Mouse (Mus musculus) ES-E14 (cell line): ENCODE data around the gene Nipsnap1. TPM values are rescaled to one million over a fixed set of nuclear protein-coding genes. Genes with fewer than 3 reads are reported as not detected.
A peak's percentile ranks its signal among the peaks of the same experiment; 100 is the strongest.

ENCODE experiments used
- DNase-seq: peaks from one replicate; pipeline ENCODE4 v3.0.0-alpha.2; 2013; ENCODE audit warnings: low read depth, low spot score
- H3K27ac ChIP-seq: 2 replicates; pipeline ENCODE4 v1.5.1; 2012; ENCODE audit warnings: low read depth, mild to moderate bottlenecking, low read length, moderate library complexity, mixed read lengths; ENCODE audit not compliant: poor library complexity, insufficient read depth, severe bottlenecking
- H3K36me3 ChIP-seq: 2 replicates; pipeline ENCODE4 v1.6.1; 2012; ENCODE audit warnings: mild to moderate bottlenecking, low read length, moderate library complexity, mixed read lengths; ENCODE audit not compliant: control insufficient read depth, poor library complexity, insufficient read depth, severe bottlenecking
- H3K4me1 ChIP-seq, 2 experiments: fragments of 150-350 bp in 1 of 2; sonication (generic) in 1 of 2; 2 replicates each; pipeline ENCODE4 v1.6.1; 2012; ENCODE audit warnings: low read length in 2 of 2, mild to moderate bottlenecking in 1 of 2, mixed read lengths in 1 of 2; ENCODE audit not compliant: control insufficient read depth in 2 of 2, insufficient read depth in 2 of 2, poor library complexity in 1 of 2
- H3K4me3 ChIP-seq, 2 experiments: fragments of 150-350 bp in 1 of 2; sonication (generic) in 1 of 2; 2 replicates each; pipeline ENCODE4 v1.5.1; 2012; ENCODE audit warnings: low read length in 2 of 2, low read depth in 1 of 2, mild to moderate bottlenecking in 1 of 2, mixed read lengths in 1 of 2; ENCODE audit not compliant: insufficient read depth in 1 of 2, poor library complexity in 1 of 2, severe bottlenecking in 1 of 2
- H3K9ac ChIP-seq: 2 replicates; pipeline ENCODE4 v1.6.1; 2012; ENCODE audit warnings: low read depth, mild to moderate bottlenecking, low read length, mixed read lengths; ENCODE audit not compliant: poor library complexity, insufficient read depth, severe bottlenecking
- H3K9me3 ChIP-seq: fragments of 150-350 bp; sonication (generic); 2 replicates; pipeline ENCODE4 v1.6.1; 2012; ENCODE audit warnings: low read depth, mild to moderate bottlenecking, low read length; ENCODE audit not compliant: control insufficient read depth, insufficient read depth
- CHD2 ChIP-seq: IDR thresholded peaks from 2 replicates; pipeline ENCODE4 v1.6.1; 2014; ENCODE audit warnings: mild to moderate bottlenecking, low read depth, low read length, inconsistent platforms
- HCFC1 ChIP-seq: IDR thresholded peaks from 2 replicates; pipeline ENCODE4 v1.6.1; 2012; ENCODE audit warnings: low read length, inconsistent platforms, borderline replicate concordance; ENCODE audit not compliant: insufficient read depth
- MAFK ChIP-seq: IDR thresholded peaks from 2 replicates; pipeline ENCODE4 v1.6.1; 2014; ENCODE audit warnings: mild to moderate bottlenecking, low read depth, low read length, inconsistent platforms; ENCODE audit not compliant: insufficient read depth
- ZC3H11A ChIP-seq: IDR thresholded peaks from 2 replicates; pipeline ENCODE4 v1.6.1; 2012; ENCODE audit warnings: low read depth, mild to moderate bottlenecking, inconsistent platforms, low read length, borderline replicate concordance
- ZNF384 ChIP-seq: IDR thresholded peaks from 2 replicates; pipeline ENCODE4 v1.6.1; 2012; ENCODE audit warnings: low read depth, low read length, inconsistent platforms
- in situ Hi-C, 2 experiments: fragments of 600-800 bp; cut with MboI; formaldehyde crosslinking; loops; one replicate each; pipeline ENCODE4 v1.15.1; 2025; ENCODE audit warnings: low sequenced_read_pairs in 2 of 2, inconsistent platforms in 1 of 2; ENCODE audit not compliant: unreplicated experiment in 2 of 2
- total RNA-seq: library from RNA; depleted of rRNA; stranded (reverse); fragments of 300-350 nt; gene quantifications from 2 replicates; pipeline ENCODE4 v1.2.3, GENCODE M21; 2012; rRNA removed

The Nipsnap1 gene
- 57.7 and 93.2 TPM in 2 replicates for total RNA-seq

DNA sequence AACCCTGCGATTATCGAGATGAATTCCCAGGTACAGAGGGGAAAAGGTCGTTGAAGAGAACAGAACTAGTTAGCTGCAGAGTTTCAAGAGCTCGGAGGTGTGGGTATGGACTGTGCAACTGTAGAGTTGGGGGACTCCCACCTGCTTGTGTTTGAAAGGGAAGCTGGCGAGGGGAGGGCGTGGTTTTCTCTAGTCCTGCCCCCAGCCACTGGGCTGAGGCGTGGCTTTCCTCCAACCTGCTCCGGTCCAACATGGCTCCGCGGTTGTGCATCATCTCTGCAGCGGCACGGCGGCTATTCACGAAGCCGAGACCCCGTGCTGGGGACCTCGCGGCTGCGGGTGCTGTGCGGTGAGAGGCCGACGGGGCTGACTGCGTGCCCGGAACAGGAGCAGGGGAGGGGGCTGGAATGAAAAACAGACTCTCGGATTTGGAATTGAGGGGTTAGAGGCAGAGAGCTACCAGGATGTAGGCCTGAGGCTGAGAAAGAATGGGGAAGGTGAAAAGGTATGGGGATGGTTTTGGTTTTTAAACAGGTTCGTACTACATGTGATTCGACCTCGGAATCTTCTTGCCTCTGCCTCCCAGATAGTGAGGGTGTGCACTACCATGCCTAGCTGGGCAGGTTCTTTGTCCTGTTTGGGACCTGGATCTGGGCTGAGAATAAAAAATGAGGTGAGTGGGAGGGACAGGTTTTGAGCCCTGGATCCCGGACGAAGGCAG, at the start of gene Nipsnap1:
Nipsnap1 (plus strand) TSS at position 197 of the 721 bp plus-strand sequence.
- in situ Hi-C loops = no loop called here
- Histone ChIP-seq H3K36me3 (peaks cover 10% of the 10 kb centered on the region; the same call in 1 of the 2 replicates), H3K27ac (peak within 1 kb of the TSS; percentile 51; the same call in 1 of the 2 replicates), H3K4me1 (peaks cover 2 to 3% of the 10 kb centered on the region in 2 experiments; a peak in 3 of 4 replicates), H3K9ac (peak within 1 kb of the TSS; percentile 72), H3K9me3 (no peaks in the 10 kb centered on the region), H3K4me3 (peak within 1 kb of the TSS; percentile 88 to 92)
- DNase-seq = peak; percentile 89
- TF ChIP-seq CHD2 = no peak

DNA sequence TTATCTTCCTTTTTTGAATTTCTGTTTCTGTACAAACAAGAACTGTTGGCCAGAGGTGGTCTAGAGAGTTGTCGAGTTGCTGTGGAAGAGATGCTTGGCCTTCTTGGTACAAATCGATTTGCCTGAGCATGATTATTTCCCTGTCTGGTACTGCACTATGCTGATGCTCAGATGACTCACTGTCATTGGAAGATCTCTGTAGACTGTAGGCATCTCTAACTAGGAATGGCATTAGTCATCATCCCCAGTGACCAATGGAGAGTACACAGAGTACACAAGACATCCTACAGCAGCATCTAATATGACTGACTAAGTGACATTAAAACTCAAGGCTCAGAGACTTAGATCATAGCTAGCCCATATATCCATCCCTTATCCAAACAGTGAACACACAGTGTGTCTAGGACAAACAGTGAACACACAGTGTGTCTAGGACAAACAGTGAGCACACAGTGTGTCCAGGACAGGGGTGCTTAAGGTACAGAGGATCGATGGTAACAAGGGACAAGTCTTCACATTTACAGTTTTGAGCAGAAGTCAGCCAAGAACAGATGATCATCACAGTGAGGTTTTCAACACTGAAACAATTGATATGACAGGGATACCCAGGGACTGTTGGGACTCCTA, 47.5 kb upstream of the Nipsnap1 start:
- TF ChIP-seq ZC3H11A (no peak), MAFK (no peak), ZNF384 (no peak), CHD2 (no peak), HCFC1 (no peak)
- no peaks in the 10 kb centered on the region for H3K36me3 ChIP-seq
- no peak overlapping the region for H3K4me3 ChIP-seq
- peaks cover 2 to 4% of the 10 kb centered on the region in 2 experiments; a peak in 3 of 4 replicates for H3K4me1 ChIP-seq
- H3K9ac ChIP-seq = no peak overlapping the region
- no peaks in the 10 kb centered on the region for H3K9me3 ChIP-seq
- in situ Hi-C loops = no loop called here
- DNase-seq = no peak
- no peak overlapping the region for H3K27ac ChIP-seq

DNA sequence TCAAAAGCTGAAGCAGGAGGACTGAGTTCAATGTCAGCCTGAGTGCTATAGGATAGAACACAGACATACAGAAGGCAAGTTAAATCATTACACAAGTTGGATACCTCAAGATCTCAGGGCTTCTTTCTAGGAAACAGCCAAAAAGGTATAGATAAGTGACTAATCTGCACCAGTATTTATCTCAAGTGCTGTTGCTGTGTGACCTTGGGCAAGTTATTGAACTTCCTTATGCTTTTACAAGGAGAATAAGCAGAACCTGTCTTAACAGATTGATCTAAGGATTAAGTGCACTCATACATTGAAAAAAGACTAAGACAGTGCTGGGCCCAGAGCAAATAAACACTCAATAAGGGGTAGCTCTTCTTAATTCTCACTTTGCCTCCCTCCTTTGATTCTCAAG, 46.4 kb upstream of the Nipsnap1 start:
- H3K9me3 ChIP-seq = no peaks in the 10 kb centered on the region
- H3K9ac ChIP-seq = no peak overlapping the region
- H3K4me3 ChIP-seq = no peak overlapping the region
- H3K36me3 ChIP-seq = no peaks in the 10 kb centered on the region
- H3K4me1 ChIP-seq = peaks cover 0 to 2% of the 10 kb centered on the region in 2 experiments; a peak in 1 of 4 replicates
- TF ChIP-seq MAFK (no peak), ZC3H11A (no peak), ZNF384 (no peak)
- DNase-seq = no peak
- H3K27ac ChIP-seq = no peak overlapping the region
- in situ Hi-C loops = no loop called here

DNA sequence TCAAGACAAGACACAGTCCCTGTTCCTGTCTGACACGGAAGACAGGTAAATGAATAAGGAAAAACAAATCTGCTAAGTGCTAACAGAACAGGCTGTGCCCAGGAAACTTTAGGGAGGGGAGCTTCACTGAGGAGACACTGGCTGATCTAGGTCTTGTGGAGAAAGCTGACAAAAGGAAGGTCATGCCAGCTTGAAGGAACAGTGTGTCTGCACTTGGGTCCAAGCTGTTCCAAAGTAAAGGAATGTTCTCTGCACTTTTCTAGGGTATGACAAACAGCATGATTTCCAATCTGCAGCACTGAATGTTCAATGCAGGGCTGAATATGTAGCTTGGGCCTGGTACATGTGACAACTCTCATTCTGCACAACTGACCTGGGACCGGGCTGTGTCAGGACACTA, 45.8 kb upstream of the Nipsnap1 start:
- in situ Hi-C loops = no loop called here
- H3K27ac ChIP-seq = no peak overlapping the region
- no peaks in the 10 kb centered on the region for H3K9me3 ChIP-seq
- no peak for TF ChIP-seq HCFC1
- TF ChIP-seq MAFK = no peak
- no peak for TF ChIP-seq ZNF384
- no peak for TF ChIP-seq CHD2
- no peak for TF ChIP-seq ZC3H11A
- H3K9ac ChIP-seq = no peak overlapping the region
- peaks cover 0 to 2% of the 10 kb centered on the region in 2 experiments; a peak in 1 of 4 replicates for H3K4me1 ChIP-seq
- DNase-seq = no peak
- no peak overlapping the region for H3K4me3 ChIP-seq
- H3K36me3 ChIP-seq = no peaks in the 10 kb centered on the region

DNA sequence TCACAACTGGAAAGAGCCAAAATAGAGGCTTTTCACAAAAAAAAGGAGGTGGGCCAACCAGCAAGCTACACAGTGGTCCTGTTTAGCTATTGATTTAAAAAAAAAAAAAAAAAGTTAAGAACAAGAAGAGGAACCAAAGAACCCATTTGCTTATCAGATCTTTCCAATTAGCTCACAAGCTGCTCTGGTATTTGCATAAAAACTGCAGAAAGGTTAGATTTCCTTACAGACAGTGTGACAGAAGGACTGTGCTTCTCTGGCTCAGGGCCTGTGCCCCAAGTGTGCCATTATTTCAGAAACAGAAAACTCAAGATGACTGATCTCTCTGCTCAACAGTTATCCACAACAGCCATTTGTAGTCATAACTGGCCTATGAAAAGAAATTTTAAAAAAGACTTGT, 42.7 kb upstream of the Nipsnap1 start:
- TF ChIP-seq CHD2 (no peak), MAFK (no peak), ZNF384 (no peak), ZC3H11A (no peak)
- H3K4me1 ChIP-seq = peaks cover 0 to 2% of the 10 kb centered on the region in 2 experiments; a peak in 1 of 4 replicates
- H3K9me3 ChIP-seq = no peaks in the 10 kb centered on the region
- DNase-seq = no peak
- no peak overlapping the region for H3K9ac ChIP-seq
- no peak overlapping the region for H3K27ac ChIP-seq
- H3K36me3 ChIP-seq = no peaks in the 10 kb centered on the region
- no peak overlapping the region for H3K4me3 ChIP-seq
- in situ Hi-C loops = no loop called here
